Mouse (Mus musculus) forebrain, embryonic 16.5 days (tissue): Measurements from ENCODE around the gene Serpina7. TPM values are rescaled to one million over a fixed set of nuclear protein-coding genes. Genes with fewer than 3 reads are reported as not detected.

Source experiments
- ATAC-seq: fragments of 200-750 bp; cut with Nextera tagmentation; 2 replicates; pipeline ENCODE4 v1.8.0; 2017; ENCODE audit warnings: mild to moderate bottlenecking, moderate library complexity
- H3K27ac ChIP-seq: fragments of 300-500 bp; sonication (generic); 2 replicates; pipeline ENCODE4 v1.5.1; 2014; ENCODE audit warnings: low read length, control low read depth
- H3K27me3 ChIP-seq: fragments of 300-500 bp; sonication (generic); replicated peaks from 2 replicates; pipeline ENCODE4 v1.6.1; 2014; ENCODE audit warnings: low read length; ENCODE audit not compliant: control insufficient read depth, insufficient read depth
- H3K36me3 ChIP-seq: fragments of 300-500 bp; sonication (generic); 2 replicates; pipeline ENCODE4 v1.6.1; 2014; ENCODE audit not compliant: control insufficient read depth, insufficient read depth
- H3K4me1 ChIP-seq: fragments of 300-500 bp; sonication (generic); replicated peaks from 2 replicates; pipeline ENCODE4 v1.6.1; 2014; ENCODE audit warnings: low read length; ENCODE audit not compliant: control insufficient read depth, insufficient read depth
- H3K4me2 ChIP-seq: fragments of 300-500 bp; sonication (generic); 2 replicates; pipeline ENCODE4 v1.6.1; 2014; ENCODE audit warnings: mild to moderate bottlenecking, low read length, control low read depth
- H3K4me3 ChIP-seq: fragments of 300-500 bp; sonication (generic); replicated peaks from 2 replicates; pipeline ENCODE4 v1.5.1; 2014; ENCODE audit warnings: mild to moderate bottlenecking, low read length, control low read depth
- H3K9ac ChIP-seq: fragments of 300-500 bp; sonication (generic); replicated peaks from 2 replicates; pipeline ENCODE4 v1.6.1; 2014; ENCODE audit warnings: low read depth, low read length, control low read depth
- H3K9me3 ChIP-seq: fragments of 300-500 bp; sonication (generic); 2 replicates; pipeline ENCODE4 v1.6.1; 2016; ENCODE audit warnings: low read length; ENCODE audit not compliant: control insufficient read depth
- WGBS: fragments of 180-500 bp; shearing (Covaris S2); extraction: QIAGEN DNeasy Blood & Tissue Kit; methylation state at CpG from one replicate; pipeline ENCODE4 v1.1.7; 2014; 5-methylcytosine and 5-hydroxymethylcytosine counted together
- polyA plus RNA-seq: library from polyadenylated mRNA; unstranded; fragments of >200 nt; fragmentation: Nextera tagmentation; extraction: Ambion mirVana; gene quantifications from 2 replicates; pipeline ENCODE4 v1.2.1, GENCODE M21; 2015

The Serpina7 gene
- polyA plus RNA-seq, 1 experiment from 2014 or later: not detected

DNA sequence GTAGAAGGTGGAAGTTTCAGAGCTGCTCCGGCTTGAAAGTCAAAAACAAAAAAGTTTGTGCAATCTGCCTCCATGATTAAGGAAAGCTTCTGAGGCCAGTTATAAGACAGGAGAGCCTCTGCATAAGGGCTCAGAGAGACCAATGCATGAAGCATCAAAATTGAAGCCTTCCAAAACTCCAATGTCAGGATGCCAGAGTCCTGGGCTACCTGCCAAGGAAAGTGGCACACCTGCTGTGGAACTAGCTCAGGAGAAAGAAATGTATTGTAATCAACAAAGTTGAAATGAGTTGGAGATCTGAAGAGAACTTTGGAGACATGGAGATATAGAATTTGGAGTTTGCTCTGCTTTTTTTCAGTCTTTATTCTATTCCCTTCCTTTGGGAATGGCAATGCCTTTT is 47.4 kb downstream of the Serpina7 start:
- no peak overlapping the region for H3K4me2 ChIP-seq

More for the DNA sequence above, 47.4 kb downstream of the Serpina7 start:
- no peaks in the 10 kb centered on the region for H3K27me3 ChIP-seq
- H3K9me3 ChIP-seq: no peaks in the 10 kb centered on the region
- no peaks in the 10 kb centered on the region for H3K36me3 ChIP-seq
- 95% methylated on average over 1 of the region's 1 CpGs for WGBS
- ATAC-seq: no peak
- no peak overlapping the region for H3K27ac ChIP-seq
- H3K9ac ChIP-seq: no peak overlapping the region
- no peaks in the 10 kb centered on the region for H3K4me1 ChIP-seq
- H3K4me3 ChIP-seq: no peak overlapping the region

Other genes with a start within 250 kb of the Serpina7 start
- gene Nrk, start 170.8 kb downstream of the Serpina7 start, polyA plus RNA-seq: 0.56 and 1.6 TPM in 2 replicates
- gene 4930513O06Rik, start 1.0 kb upstream of the Serpina7 start, polyA plus RNA-seq: not detected in 2 replicates
- not detected in 2 replicates for gene 4933428M09Rik, start 94.0 kb upstream of the Serpina7 start, polyA plus RNA-seq
- gene Mum1l1, start 124.8 kb upstream of the Serpina7 start, polyA plus RNA-seq: 6.0 and 7.2 TPM in 2 replicates
- gene Trap1a, start 248.4 kb upstream of the Serpina7 start, polyA plus RNA-seq: not detected in 2 replicates